In the genomic region with DNA sequence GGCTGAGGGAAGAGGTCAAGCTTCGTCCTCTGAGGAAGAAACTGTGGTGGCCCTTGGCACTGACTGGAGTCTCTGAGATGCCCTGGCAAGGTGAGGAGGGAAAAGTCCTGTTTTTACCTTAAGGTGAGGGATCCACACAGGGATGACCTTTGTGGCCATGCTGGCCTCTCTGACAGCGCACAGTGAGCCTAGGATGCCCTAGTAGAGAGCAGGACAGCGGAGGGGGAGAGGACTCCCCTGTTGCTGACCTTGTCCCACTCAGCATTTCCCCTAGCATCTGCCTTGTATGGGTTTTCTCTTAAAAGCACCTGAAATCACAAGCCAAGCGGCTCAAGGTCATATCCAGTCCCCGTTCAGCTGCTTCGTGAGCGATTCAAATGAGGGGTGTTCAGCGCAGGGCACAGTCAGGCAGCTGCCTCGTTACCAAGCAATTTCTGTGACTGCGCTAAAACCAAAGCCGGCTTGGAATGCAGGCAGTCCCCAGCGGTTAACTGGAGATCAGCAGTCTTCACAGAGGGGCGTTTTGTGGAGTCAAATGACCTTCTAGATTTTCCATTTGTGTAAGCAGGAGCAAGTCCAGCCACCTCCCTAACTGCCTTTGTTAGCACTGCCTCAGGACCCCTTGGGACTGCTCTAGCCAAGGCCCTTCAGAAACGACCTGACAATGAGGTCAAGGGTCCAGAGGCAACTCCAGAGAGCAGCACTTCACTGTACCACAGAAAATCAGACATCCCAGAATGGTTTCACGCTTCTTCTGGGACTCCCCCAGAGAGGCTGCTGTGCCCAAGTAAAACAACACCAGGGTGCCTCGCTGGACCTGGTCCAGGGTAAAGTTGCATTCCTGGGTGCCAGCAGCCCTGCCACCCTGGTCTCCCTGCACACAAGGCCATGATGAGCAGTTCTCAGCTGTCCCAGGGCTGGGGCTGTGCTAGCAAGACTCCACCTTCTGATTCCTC, we compare ENCODE assay signal across 8 mouse cellular contexts. TPM values are rescaled to one million over a fixed set of nuclear protein-coding genes. Genes with fewer than 3 reads are reported as not detected.
DNase-seq lines count a peak whose midpoint lies in the region; ATAC-seq lines count a peak whose summit lies in the region.

No protein-coding gene starts in this region.

- WGBS in forebrain, embryonic 13.5 days = 21% methylated on average over 16 of the region's 16 CpGs
- 28% methylated on average over 16 of the region's 16 CpGs for WGBS in kidney, embryonic 16.5 days
- 24% methylated on average over 16 of the region's 16 CpGs for WGBS in neural tube, embryonic 15.5 days

- H3K4me2 ChIP-seq in forebrain, embryonic 13.5 days = no peak overlapping the region
- no peak overlapping the region; the same call in 1 of the 2 replicates for H3K4me2 ChIP-seq in kidney, embryonic 16.5 days (replicated peaks; ENCODE audit: low read depth, low read length)
- peak overlapping the region; percentile 26; the same call in 1 of the 2 replicates for H3K4me2 ChIP-seq in neural tube, embryonic 15.5 days

- no peaks in the 10 kb centered on the region for H3K9me3 ChIP-seq in forebrain, embryonic 13.5 days (replicated peaks)
- no peaks in the 10 kb centered on the region; the same call in 1 of the 2 replicates for H3K9me3 ChIP-seq in kidney, embryonic 16.5 days (ENCODE audit: low read length)
- no peaks in the 10 kb centered on the region for H3K9me3 ChIP-seq in neural tube, embryonic 15.5 days (replicated peaks)

- DNase-seq in adrenal gland, adult (ENCODE audit: inconsistent age in 2 of 2, low spot score in 1 of 2) = peak; percentile 62 to 82
- no peak for DNase-seq in adrenal gland, adult 18-20 months (ENCODE audit: low spot score in 2 of 2)
- peak; percentile 55 for DNase-seq in Muller cell, postnatal 12 days (ENCODE audit: inconsistent ontology term)
- no peak for DNase-seq in cerebellum, postnatal 4 days (ENCODE audit: low spot score in 2 of 2)
- no peak for DNase-seq in spleen, postnatal 4 days (ENCODE audit: low spot score in 2 of 2)

- H3K9ac ChIP-seq in forebrain, embryonic 13.5 days = no peak overlapping the region
- peak overlapping the region; percentile 29; the same call in 1 of the 2 replicates for H3K9ac ChIP-seq in kidney, embryonic 16.5 days (replicated peaks; ENCODE audit: low read length)
- H3K9ac ChIP-seq in neural tube, embryonic 15.5 days (replicated peaks) = 0 out of 2 replicates have a peak overlapping the region, but pooled peaks have one; percentile 20

- peak; percentile 48; the same call in 1 of the 2 replicates for ATAC-seq in forebrain, embryonic 13.5 days
- peak; percentile 52 for ATAC-seq in kidney, embryonic 16.5 days (ENCODE audit: low FRiP score, low TSS enrichment)
- ATAC-seq in neural tube, embryonic 15.5 days (ENCODE audit: low FRiP score) = peak; percentile 48

- H3K27ac ChIP-seq in forebrain, embryonic 13.5 days = no peak overlapping the region
- H3K27ac ChIP-seq in kidney, embryonic 16.5 days (ENCODE audit: low read length) = 0 out of 2 replicates have a peak overlapping the region, but pooled peaks have one; percentile 4
- no peak overlapping the region for H3K27ac ChIP-seq in neural tube, embryonic 15.5 days (replicated peaks)

- no peaks in the 10 kb centered on the region for H3K36me3 ChIP-seq in forebrain, embryonic 13.5 days (ENCODE audit: poor library complexity, severe bottlenecking)
- H3K36me3 ChIP-seq in kidney, embryonic 16.5 days (ENCODE audit: insufficient read depth, low read length) = no peaks in the 10 kb centered on the region
- no peaks in the 10 kb centered on the region for H3K36me3 ChIP-seq in neural tube, embryonic 15.5 days

- H3K4me1 ChIP-seq in forebrain, embryonic 13.5 days = peaks cover 17% of the 10 kb centered on the region
- peaks cover 32% of the 10 kb centered on the region for H3K4me1 ChIP-seq in kidney, embryonic 16.5 days (ENCODE audit: insufficient read depth, low read length)
- H3K4me1 ChIP-seq in neural tube, embryonic 15.5 days = peaks cover 26% of the 10 kb centered on the region

- H3K27me3 ChIP-seq in forebrain, embryonic 13.5 days = peaks cover 11% of the 10 kb centered on the region; the same call in 1 of the 2 replicates
- no peaks in the 10 kb centered on the region for H3K27me3 ChIP-seq in kidney, embryonic 16.5 days (ENCODE audit: insufficient read depth, low read length)
- no peaks in the 10 kb centered on the region for H3K27me3 ChIP-seq in neural tube, embryonic 15.5 days (replicated peaks)

- H3K4me3 ChIP-seq in forebrain, embryonic 13.5 days = no peak overlapping the region
- H3K4me3 ChIP-seq in kidney, embryonic 16.5 days (ENCODE audit: low read length) = no peak overlapping the region
- no peak overlapping the region for H3K4me3 ChIP-seq in neural tube, embryonic 15.5 days (replicated peaks)

RNA-seq across cellular contexts. Expression of gene Psen2, which starts 20.9 kb away (rescaled TPM):
- 10 to 100 TPM; 29.0 to 33.0 TPM for total RNA-seq in adrenal gland, adult 18-20 months (2021)
- 7.3 and 9.7 TPM in 2 replicates for polyA plus RNA-seq in forebrain, embryonic 13.5 days (2015; fragmentation: Nextera tagmentation; extraction: Ambion mirVana)
- polyA plus RNA-seq in kidney, embryonic 16.5 days (2015; fragmentation: Nextera tagmentation; extraction: Ambion mirVana) = 24.1 and 24.5 TPM in 2 replicates
- 16.8 and 19.8 TPM in 2 replicates for polyA plus RNA-seq in neural tube, embryonic 15.5 days (2015; fragmentation: Nextera tagmentation; extraction: Ambion mirVana)

RNA-seq across cellular contexts. Expression of gene Itpkb, which starts 46.2 kb away (rescaled TPM):
- 10 to 100 TPM; 49.3 to 58.6 TPM for total RNA-seq in adrenal gland, adult 18-20 months (2021)
- 2.3 and 2.5 TPM in 2 replicates for polyA plus RNA-seq in forebrain, embryonic 13.5 days (2015; fragmentation: Nextera tagmentation; extraction: Ambion mirVana)
- 8.3 and 9.6 TPM in 2 replicates for polyA plus RNA-seq in kidney, embryonic 16.5 days (2015; fragmentation: Nextera tagmentation; extraction: Ambion mirVana)
- 4.1 and 5.3 TPM in 2 replicates for polyA plus RNA-seq in neural tube, embryonic 15.5 days (2015; fragmentation: Nextera tagmentation; extraction: Ambion mirVana)

Comparison
In these comparisons a context has a peak if more than half of its experiments do, and no peak if none do; other contexts are left out.
1. DNase-seq: peak in adrenal gland, adult (2 of 2) and Muller cell, postnatal 12 days (single experiment); none in adrenal gland, adult 18-20 months (0 of 2), cerebellum, postnatal 4 days (0 of 2) and spleen, postnatal 4 days (0 of 2).
2. Peak in every context shown above with its lines, with median percentiles within 50 percentile points of each other: ATAC-seq.